Mouse (Mus musculus) E14TG2a.4 (cell line): ENCODE measurements around the gene Bace1.

Experiments
- H3K27me3 ChIP-seq: 2 replicates; pipeline ENCODE4 v1.6.1; 2014; ENCODE audit warnings: low read length, control low read depth; ENCODE audit not compliant: insufficient read depth
- H3K36me3 ChIP-seq: 2 replicates; pipeline ENCODE4 v1.6.1; 2014; ENCODE audit warnings: low read length, control low read depth; ENCODE audit not compliant: insufficient read depth
- H3K4me1 ChIP-seq: replicated peaks from 2 replicates; pipeline ENCODE4 v1.6.1; 2014; ENCODE audit warnings: low read depth, low read length, control low read depth
- H3K4me3 ChIP-seq: replicated peaks from 2 replicates; pipeline ENCODE4 v1.5.1; 2014; ENCODE audit warnings: mild to moderate bottlenecking, low read length
- H3K9me3 ChIP-seq: 2 replicates; pipeline ENCODE4 v1.6.1; 2014; ENCODE audit warnings: low read length, control low read depth
- CTCF ChIP-seq: conservative IDR thresholded peaks from 2 replicates; pipeline ENCODE4 v1.5.1; 2014; ENCODE audit warnings: low read length
- NANOG ChIP-seq: IDR thresholded peaks from 2 replicates; pipeline ENCODE4 v1.6.1; 2014; ENCODE audit warnings: borderline replicate concordance, low read length, mixed read lengths
- POU5F1 ChIP-seq: IDR thresholded peaks from 2 replicates; pipeline ENCODE4 v1.6.1; 2014; ENCODE audit warnings: low read length, borderline replicate concordance

Bace1 gene

DNA sequence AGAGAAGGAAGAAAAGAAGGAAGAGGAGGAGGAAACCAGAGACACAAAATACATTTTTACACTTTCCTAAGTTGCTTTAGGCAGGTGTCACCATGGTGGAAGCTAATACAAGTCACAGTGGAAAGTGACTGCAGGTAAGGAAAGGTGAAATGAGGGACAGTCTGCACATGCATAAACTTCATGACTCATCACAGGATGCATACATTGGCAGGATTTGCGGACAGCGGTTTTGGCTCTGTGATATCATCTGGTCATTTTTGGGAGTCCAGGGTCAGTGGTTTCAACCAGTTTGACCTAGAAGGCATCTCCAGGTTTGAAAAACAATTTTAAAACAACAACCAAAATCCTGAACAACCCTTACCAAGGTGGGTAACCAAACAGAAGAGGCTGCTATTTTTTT lies 13.4 kb downstream of the Bace1 start:
- no peaks in the 10 kb centered on the region for H3K9me3 ChIP-seq
- H3K4me1 ChIP-seq, result peaks cover 46% of the 10 kb centered on the region
- H3K36me3 ChIP-seq, result peaks cover 24% of the 10 kb centered on the region
- H3K4me3 ChIP-seq, result no peak overlapping the region
- TF ChIP-seq POU5F1 (no peak), NANOG (no peak), CTCF (no peak)
- H3K27me3 ChIP-seq, result no peaks in the 10 kb centered on the region

- H3K4me1 ChIP-seq, result peaks cover 39% of the 10 kb centered on the region
- H3K27me3 ChIP-seq, result no peaks in the 10 kb centered on the region
- no peak for TF ChIP-seq POU5F1
- no peak for TF ChIP-seq NANOG
- no peak for TF ChIP-seq CTCF
- H3K9me3 ChIP-seq, result no peaks in the 10 kb centered on the region
- H3K36me3 ChIP-seq, result peaks cover 43% of the 10 kb centered on the region
- H3K4me3 ChIP-seq, result no peak overlapping the region
These were observed 15.3 kb downstream of the Bace1 start for GRCm38 (mm10) chr9:45853695-45854094.

DNA sequence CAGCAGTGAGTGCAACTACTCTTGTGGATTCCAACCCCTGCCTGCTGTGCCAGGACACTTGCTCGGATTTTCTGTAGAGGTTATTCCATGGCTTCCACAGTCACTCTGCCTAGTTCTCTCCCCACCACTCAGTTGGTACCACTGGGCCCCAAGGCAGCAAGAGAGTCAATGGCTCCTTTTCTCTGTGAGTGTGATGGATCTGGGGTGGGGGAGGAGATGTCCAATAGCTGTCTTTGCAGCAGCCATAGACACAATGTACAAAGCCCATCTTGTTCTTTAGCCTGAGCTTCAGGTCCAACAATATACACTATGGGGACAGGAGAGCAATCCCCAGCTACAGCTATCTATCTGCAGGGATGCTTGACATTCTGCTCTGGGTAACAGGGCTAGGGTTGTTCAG lies 15.8 kb downstream of the Bace1 start:
- no peaks in the 10 kb centered on the region for H3K9me3 ChIP-seq
- no peak for TF ChIP-seq POU5F1
- TF ChIP-seq CTCF, result no peak
- no peak for TF ChIP-seq NANOG

DNA sequence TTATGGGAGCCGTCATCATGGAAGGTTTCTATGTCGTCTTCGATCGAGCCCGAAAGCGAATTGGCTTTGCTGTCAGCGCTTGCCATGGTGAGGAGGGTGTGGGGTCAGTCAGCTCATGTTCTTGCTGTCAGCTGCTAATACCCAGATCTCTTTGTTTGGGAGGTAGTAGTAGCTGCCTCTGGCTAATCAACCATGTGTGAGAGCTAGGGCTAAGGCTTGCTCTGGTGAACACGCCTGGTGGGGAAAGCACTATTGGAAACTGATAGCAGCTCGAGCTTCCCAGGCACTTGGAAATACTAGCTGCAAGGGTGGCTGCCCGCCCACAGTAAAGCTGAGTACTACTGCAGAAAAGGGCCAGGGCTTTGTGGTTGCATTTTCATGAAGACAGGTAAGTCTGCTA lies 21.0 kb downstream of the Bace1 start:
- TF ChIP-seq NANOG, result no peak
- TF ChIP-seq POU5F1, result no peak
- TF ChIP-seq CTCF, result no peak
- peaks cover 79% of the 10 kb centered on the region for H3K36me3 ChIP-seq
- no peak overlapping the region for H3K4me3 ChIP-seq
- H3K27me3 ChIP-seq, result no peaks in the 10 kb centered on the region
- peaks cover 24% of the 10 kb centered on the region for H3K4me1 ChIP-seq
- H3K9me3 ChIP-seq, result no peaks in the 10 kb centered on the region

More for the DNA sequence above, 15.8 kb downstream of the Bace1 start:
- H3K27me3 ChIP-seq, result no peaks in the 10 kb centered on the region
- no peak overlapping the region for H3K4me3 ChIP-seq
- H3K36me3 ChIP-seq, result peaks cover 48% of the 10 kb centered on the region
- peaks cover 36% of the 10 kb centered on the region for H3K4me1 ChIP-seq

GRCm38 (mm10) chr9:45861813-45862212 lies 23.4 kb downstream of the Bace1 start:
- H3K9me3 ChIP-seq, result no peaks in the 10 kb centered on the region
- peaks cover 17% of the 10 kb centered on the region for H3K4me1 ChIP-seq
- H3K36me3 ChIP-seq, result peaks cover 87% of the 10 kb centered on the region
- TF ChIP-seq CTCF, result no peak
- TF ChIP-seq POU5F1, result no peak
- TF ChIP-seq NANOG, result no peak
- H3K4me3 ChIP-seq, result no peak overlapping the region
- H3K27me3 ChIP-seq, result no peaks in the 10 kb centered on the region

DNA sequence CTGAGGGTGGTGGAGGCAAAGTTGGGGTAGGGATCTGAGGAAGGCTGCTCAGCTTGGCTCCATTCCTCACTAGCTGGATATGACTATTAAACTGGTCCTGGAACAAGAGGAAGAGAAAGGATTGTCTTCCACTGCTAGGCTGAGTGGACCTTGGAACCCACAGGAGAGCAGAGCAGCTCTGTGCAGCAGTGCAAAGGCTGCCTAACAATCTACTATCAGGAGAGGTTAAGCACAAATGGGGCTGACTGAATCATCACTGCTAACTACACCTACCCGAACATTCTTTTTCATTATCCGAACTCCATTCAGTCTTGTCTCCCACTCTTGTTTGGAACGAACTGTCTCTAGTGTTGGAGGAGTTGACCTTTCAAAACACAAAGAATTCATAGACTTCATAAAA lies 30.8 kb downstream of the Bace1 start:
- Histone ChIP-seq H3K27me3 (no peaks in the 10 kb centered on the region), H3K4me1 (no peaks in the 10 kb centered on the region), H3K9me3 (no peaks in the 10 kb centered on the region), H3K36me3 (peaks cover 73% of the 10 kb centered on the region), H3K4me3 (no peak overlapping the region)
- TF ChIP-seq CTCF (no peak), POU5F1 (no peak), NANOG (no peak)

- no peak for TF ChIP-seq NANOG
- TF ChIP-seq CTCF, result no peak
- TF ChIP-seq POU5F1, result no peak
- peaks cover 66% of the 10 kb centered on the region for H3K36me3 ChIP-seq
- no peaks in the 10 kb centered on the region for H3K4me1 ChIP-seq
- H3K27me3 ChIP-seq, result no peaks in the 10 kb centered on the region
- no peaks in the 10 kb centered on the region for H3K9me3 ChIP-seq
- H3K4me3 ChIP-seq, result no peak overlapping the region
These were observed 31.9 kb downstream of the Bace1 start for GRCm38 (mm10) chr9:45870265-45870664.

DNA sequence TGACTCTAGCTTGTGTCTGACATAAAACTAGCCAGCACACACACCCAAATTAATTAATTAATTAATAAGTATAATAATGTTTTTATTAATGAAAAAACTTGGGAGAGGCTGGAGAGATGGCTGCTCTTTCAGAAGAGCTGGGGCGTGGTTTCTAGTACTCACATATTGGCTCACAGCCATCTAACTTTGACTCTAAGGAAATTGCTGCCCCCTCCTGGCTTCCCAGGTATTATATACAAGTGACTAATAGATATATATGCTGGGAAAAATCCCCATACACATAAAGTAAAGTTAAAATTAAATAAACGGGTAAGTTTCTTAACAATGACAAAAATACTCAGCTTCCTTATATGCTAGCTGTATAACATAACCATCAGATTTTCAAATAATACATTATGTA lies 39.5 kb downstream of the Bace1 start:
- H3K9me3 ChIP-seq, result no peaks in the 10 kb centered on the region
- no peak overlapping the region for H3K4me3 ChIP-seq
- TF ChIP-seq POU5F1 (no peak), CTCF (peak; percentile 13; the same call in 1 of the 2 replicates)
- H3K4me1 ChIP-seq, result no peaks in the 10 kb centered on the region
- peaks cover 18% of the 10 kb centered on the region for H3K36me3 ChIP-seq
- H3K27me3 ChIP-seq, result no peaks in the 10 kb centered on the region

GRCm38 (mm10) chr9:45893681-45894080 lies 55.3 kb downstream of the Bace1 start:
- H3K4me3 ChIP-seq, result no peak overlapping the region
- no peaks in the 10 kb centered on the region for H3K9me3 ChIP-seq
- TF ChIP-seq CTCF (no peak), NANOG (no peak), POU5F1 (no peak)
- H3K36me3 ChIP-seq, result peaks cover 59% of the 10 kb centered on the region
- no peaks in the 10 kb centered on the region for H3K27me3 ChIP-seq
- peaks cover under 1% of the 10 kb centered on the region for H3K4me1 ChIP-seq
